Mouse (Mus musculus) CH12.LX (cell line): ENCODE results near the gene Gm29133. TPM values are rescaled to one million over a fixed set of nuclear protein-coding genes. Genes with fewer than 3 reads are reported as not detected.

ENCODE experiments used
- DNase-seq: peaks from one replicate; pipeline ENCODE4 v3.0.0-alpha.2; 2013; ENCODE audit errors: extremely low read depth
- H3K27ac ChIP-seq: 2 replicates; pipeline ENCODE4 v1.5.1; 2012; ENCODE audit warnings: low read depth, mild to moderate bottlenecking, control low read depth, moderate library complexity; ENCODE audit not compliant: insufficient read depth
- H3K27me3 ChIP-seq: replicated peaks from 2 replicates; pipeline ENCODE3; 2012; ENCODE audit warnings: inconsistent platforms
- H3K36me3 ChIP-seq, 2 experiments: replicated peaks in 1 of 2; 2 replicates each; pipeline versions ENCODE3 to v1.6.1; 2012; ENCODE audit warnings: inconsistent platforms in 1 of 2, low read length in 1 of 2, mild to moderate bottlenecking in 1 of 2, mixed read lengths in 1 of 2, moderate library complexity in 1 of 2; ENCODE audit not compliant: control insufficient read depth in 1 of 2, insufficient read depth in 1 of 2
- H3K4me1 ChIP-seq, 2 experiments: 2 replicates each; pipeline ENCODE4 v1.6.1; 2012; ENCODE audit warnings: inconsistent platforms in 1 of 2, moderate library complexity in 1 of 2; ENCODE audit not compliant: insufficient read depth in 2 of 2, control insufficient read depth in 1 of 2
- H3K4me2 ChIP-seq: 2 replicates; pipeline ENCODE4 v1.6.1; 2012; ENCODE audit warnings: low read depth, mild to moderate bottlenecking, control low read depth; ENCODE audit not compliant: poor library complexity, insufficient read depth, severe bottlenecking
- H3K4me3 ChIP-seq, 3 experiments: fragments of 150-350 bp in 1 of 3; sonication (generic) in 1 of 3; replicated peaks in 1 of 3; 2 replicates each; pipeline versions ENCODE3 to v1.5.1; 2011 to 2012; ENCODE audit warnings: low read depth in 2 of 3, low read length in 2 of 3, mild to moderate bottlenecking in 2 of 3, moderate library complexity in 2 of 3, control low read depth in 1 of 3, improper control_type of control experiment in 1 of 3, inconsistent platforms in 1 of 3, mixed read lengths in 1 of 3; ENCODE audit not compliant: poor library complexity in 1 of 3
- H3K79me2 ChIP-seq: replicated peaks from 2 replicates; pipeline ENCODE4 v1.6.1; 2012; ENCODE audit warnings: mild to moderate bottlenecking, moderate library complexity; ENCODE audit not compliant: control insufficient read depth, poor library complexity, insufficient read depth, severe bottlenecking; ENCODE audit errors: extremely low read depth
- H3K9ac ChIP-seq: 2 replicates; pipeline ENCODE4 v1.6.1; 2012; ENCODE audit warnings: low read depth, mild to moderate bottlenecking, control low read depth, moderate library complexity; ENCODE audit not compliant: insufficient read depth
- H3K9me3 ChIP-seq: replicated peaks from 2 replicates; pipeline ENCODE3; 2012; ENCODE audit warnings: low read length, inconsistent platforms, mixed read lengths
- BHLHE40 ChIP-seq: IDR thresholded peaks from 2 replicates; pipeline ENCODE4 v1.6.1; 2011; ENCODE audit warnings: mild to moderate bottlenecking, low read depth, low read length, improper control_type of control experiment
- CHD1 ChIP-seq: IDR thresholded peaks from 2 replicates; pipeline ENCODE4 v1.6.1; 2012; ENCODE audit warnings: low read depth, low read length, improper control_type of control experiment, inconsistent platforms
- CHD2 ChIP-seq: IDR thresholded peaks from 2 replicates; pipeline ENCODE4 v1.6.1; 2011; ENCODE audit warnings: low read length, improper control_type of control experiment
- CTCF ChIP-seq, 2 experiments: IDR thresholded peaks in 1 of 2; conservative IDR thresholded peaks in 1 of 2; 2 replicates each; pipeline ENCODE4 v1.5.1; 2011 to 2012; ENCODE audit warnings: low read depth in 2 of 2, low read length in 2 of 2, improper control_type of control experiment in 1 of 2, inconsistent platforms in 1 of 2, mild to moderate bottlenecking in 1 of 2, moderate library complexity in 1 of 2
- EP300 ChIP-seq: IDR thresholded peaks from 2 replicates; pipeline ENCODE4 v1.6.1; 2011; ENCODE audit warnings: low read length, improper control_type of control experiment
- IRF4 ChIP-seq: IDR thresholded peaks from 2 replicates; pipeline ENCODE4 v1.6.1; 2014; ENCODE audit warnings: low read depth, mild to moderate bottlenecking, inconsistent platforms, low read length, improper control_type of control experiment
- MAZ ChIP-seq: IDR thresholded peaks from 2 replicates; pipeline ENCODE4 v1.6.1; 2012; ENCODE audit warnings: low read depth, mild to moderate bottlenecking, inconsistent platforms, low read length, improper control_type of control experiment, moderate library complexity
- MEF2A ChIP-seq: IDR thresholded peaks from 2 replicates; pipeline ENCODE4 v1.6.1; 2014; ENCODE audit warnings: low read depth, mild to moderate bottlenecking, inconsistent platforms, low read length, improper control_type of control experiment, borderline replicate concordance
- MYC ChIP-seq: IDR thresholded peaks from 2 replicates; pipeline ENCODE4 v1.6.1; 2011; ENCODE audit warnings: low read depth, mild to moderate bottlenecking, improper control_type of control experiment, low read length
- POLR2A ChIP-seq: IDR thresholded peaks from 2 replicates; pipeline ENCODE4 v1.6.1; 2011; ENCODE audit warnings: low read depth, mild to moderate bottlenecking, improper control_type of control experiment, low read length
- RAD21 ChIP-seq: IDR thresholded peaks from 2 replicates; pipeline ENCODE4 v1.6.1; 2011; ENCODE audit warnings: low read depth, mild to moderate bottlenecking, low read length, improper control_type of control experiment, moderate library complexity
- RCOR1 ChIP-seq: conservative IDR thresholded peaks from 2 replicates; pipeline ENCODE4 v1.6.1; 2012; ENCODE audit warnings: low read depth, mild to moderate bottlenecking, inconsistent platforms, low read length, improper control_type of control experiment
- SIN3A ChIP-seq: IDR thresholded peaks from 2 replicates; pipeline ENCODE4 v1.6.1; 2012; ENCODE audit warnings: low read length, improper control_type of control experiment, inconsistent platforms
- SMC3 ChIP-seq: IDR thresholded peaks from 2 replicates; pipeline ENCODE4 v1.6.1; 2011; ENCODE audit warnings: low read depth, low read length, improper control_type of control experiment
- TBP ChIP-seq: conservative IDR thresholded peaks from 2 replicates; pipeline ENCODE4 v1.6.1; 2011; ENCODE audit warnings: low read depth, low read length, improper control_type of control experiment
- UBTF ChIP-seq: IDR thresholded peaks from 2 replicates; pipeline ENCODE4 v1.6.1; 2012; ENCODE audit warnings: low read depth, mild to moderate bottlenecking, inconsistent platforms, low read length, improper control_type of control experiment, moderate library complexity
- ZMIZ1 ChIP-seq: IDR thresholded peaks from 2 replicates; pipeline ENCODE4 v1.6.1; 2012; ENCODE audit warnings: low read depth, mild to moderate bottlenecking, inconsistent platforms, low read length, improper control_type of control experiment
- ZNF384 ChIP-seq: IDR thresholded peaks from 2 replicates; pipeline ENCODE4 v1.6.1; 2012; ENCODE audit warnings: low read depth, low read length, improper control_type of control experiment, inconsistent platforms
- dilution Hi-C: fragments of 300-500 bp; cut with MboI; formaldehyde crosslinking; loops from 2 replicates; pipeline ENCODE4 v1.14.3; 2020; ENCODE audit warnings: low sequenced_read_pairs; ENCODE audit not compliant: extremely low pct_unique_long_range_greater_than_20kb, extremely low pct_ligation_motif_present
- in situ Hi-C: fragments of 300-500 bp; cut with MboI; formaldehyde crosslinking; loops from 3 replicates; pipeline ENCODE4 v1.14.3; 2019; ENCODE audit warnings: low sequenced_read_pairs, low pct_ligation_motif_present, low pct_unique_long_range_greater_than_20kb, mixed read lengths
- polyA plus RNA-seq: library from polyadenylated mRNA; unstranded; fragments of >175 nt; gene quantifications from 2 replicates; pipeline ENCODE4 v1.2.1, GENCODE M21; 2012; ENCODE audit warnings: low read depth; ENCODE audit not compliant: insufficient read length
- total RNA-seq, 2 experiments: library from RNA; depleted of rRNA; stranded (reverse); fragments of 300-350 nt in 1 of 2; fragments of >200 nt in 1 of 2; gene quantifications; 2 replicates each; pipeline ENCODE4 v1.2.3; 2012 to 2014

Gene Gm29133
- total and polyA plus RNA-seq, 3 experiments, result not detected

- peaks cover 0 to 2% of the 10 kb centered on the region in 2 experiments; a peak in 1 of 4 replicates for H3K4me1 ChIP-seq
- no peak overlapping the region for H3K4me3 ChIP-seq
- H3K27ac ChIP-seq, result no peak overlapping the region
- peak; percentile 50 for DNase-seq
- TF ChIP-seq CTCF (conservative IDR thresholded peaks at IDR 0.05 in 1 of 2, IDR thresholded peaks at IDR 0.05 in 1 of 2; ENCODE audit: low read depth in 2 of 2, low read length in 2 of 2), result peak; percentile 20 to 78; a peak in 2 of 4 replicates
- peak; percentile 97 for TF ChIP-seq ZNF384
- TF ChIP-seq TBP, result no peak
- no peak for TF ChIP-seq ZMIZ1
- TF ChIP-seq SMC3, result peak; percentile 71
- TF ChIP-seq RAD21, result peak; percentile 77
- no peaks in the 10 kb centered on the region for H3K27me3 ChIP-seq
- dilution Hi-C loops (no loop called here), in situ Hi-C loops (loop anchor here (25.0 kb wide), 1 partner anchor 508 kb away; no protein-coding TSS in a partner anchor)
- peak overlapping the region; percentile 50; the same call in 1 of the 2 replicates for H3K4me2 ChIP-seq
- H3K9ac ChIP-seq, result no peak overlapping the region
- H3K79me2 ChIP-seq, result no peaks in the 10 kb centered on the region
- H3K9me3 ChIP-seq, result no peaks in the 10 kb centered on the region
- H3K36me3 ChIP-seq, result no peaks in the 10 kb centered on the region
These were observed 27.3 kb upstream of the Gm29133 start for GRCm38 (mm10) chr3:75720663-75721062.

GRCm38 (mm10) chr3:75730982-75731600 lies 16.9 kb upstream of the Gm29133 start:
- peak; percentile 39 for TF ChIP-seq BHLHE40
- TF ChIP-seq EP300, result no peak
- Histone ChIP-seq H3K4me3 (no peak overlapping the region), H3K9ac (no peak overlapping the region), H3K4me2 (no peak overlapping the region), H3K79me2 (no peaks in the 10 kb centered on the region), H3K9me3 (no peaks in the 10 kb centered on the region), H3K27me3 (no peaks in the 10 kb centered on the region), H3K27ac (no peak overlapping the region), H3K4me1 (peaks cover 3 to 11% of the 10 kb centered on the region in 2 experiments), H3K36me3 (no peaks in the 10 kb centered on the region)
- DNase-seq, result peak; percentile 20
- in situ Hi-C loops (no loop called here), dilution Hi-C loops (no loop called here)

- H3K4me3 ChIP-seq, result peak overlapping the region in 2 of 3 experiments; percentile 18 to 51
- H3K27me3 ChIP-seq, result no peaks in the 10 kb centered on the region
- dilution Hi-C loops, result no loop called here
- H3K9ac ChIP-seq, result peak overlapping the region; percentile 60
- H3K4me1 ChIP-seq, result peaks cover 11 to 40% of the 10 kb centered on the region in 2 experiments
- peak overlapping the region; percentile 70 for H3K27ac ChIP-seq
- H3K36me3 ChIP-seq, result no peaks in the 10 kb centered on the region
- in situ Hi-C loops, result loop anchor here (10.0 kb wide), 1 partner anchor 91 kb away; no protein-coding TSS in a partner anchor
- H3K4me2 ChIP-seq, result peak overlapping the region; percentile 47
- DNase-seq, result peak; percentile 60
- H3K79me2 ChIP-seq, result no peaks in the 10 kb centered on the region
- H3K9me3 ChIP-seq, result no peaks in the 10 kb centered on the region
- TF ChIP-seq POLR2A (peak; percentile 28; the same call in 1 of the 2 replicates), RCOR1 (0 out of 2 replicates have a peak, but pooled peaks have one; percentile 62), CHD2 (peak; percentile 32; the same call in 1 of the 2 replicates), RAD21 (no peak), ZNF384 (no peak), MYC (no peak), ZMIZ1 (no peak), SIN3A (0 out of 2 replicates have a peak, but pooled peaks have one; percentile 57), CHD1 (peak; percentile 90; the same call in 1 of the 2 replicates), UBTF (no peak), EP300 (peak; percentile 80), MEF2A (peak; percentile 71; the same call in 1 of the 2 replicates), TBP (0 out of 2 replicates have a peak, but pooled peaks have one; percentile 49), MAZ (no peak), IRF4 (peak; percentile 90)
These were observed 4.1 kb upstream of the Gm29133 start for GRCm38 (mm10) chr3:75743664-75744437.
